Mouse (Mus musculus) urinary bladder, adult 2 months (tissue): Measurements from ENCODE around the gene H2al1d. TPM values are rescaled to one million over a fixed set of nuclear protein-coding genes. Genes with fewer than 3 reads are reported as not detected.
"Not testable (repeated sequence)": the region's sequence is repeated elsewhere in the genome, so short reads cannot be mapped to it uniquely, and the experiment has no call there.

Experiments used
- DNase-seq: peaks from one replicate; pipeline ENCODE4 v3.0.0; 2022; ENCODE audit warnings: low spot score
- polyA plus RNA-seq: library from polyadenylated mRNA; depleted of rRNA; stranded (reverse); fragments of >200 nt; gene quantifications from 2 replicates; pipeline ENCODE4 v1.2.3, GENCODE M21; 2012; rRNA removed

Gene H2al1d
- polyA plus RNA-seq = not detected in 2 replicates

GRCm38 (mm10) chrX:11308524-11308923 is at the start of gene H2al1d:
TSS of gene H2al1d (plus strand) at chrX:11308824.
- not testable (repeated sequence) for DNase-seq

GRCm38 (mm10) chrX:11264918-11265317 is 43.7 kb upstream of the H2al1d start:
- no peak for DNase-seq

GRCm38 (mm10) chrX:11267791-11268190 is 40.8 kb upstream of the H2al1d start:
- DNase-seq = no peak

- DNase-seq = no peak
Observed at GRCm38 (mm10) chrX:11269074-11269473, 39.5 kb upstream of the H2al1d start.

- no peak for DNase-seq
Observed at GRCm38 (mm10) chrX:11273190-11273589, 35.4 kb upstream of the H2al1d start.

- no peak for DNase-seq
Observed at GRCm38 (mm10) chrX:11277083-11277482, 31.5 kb upstream of the H2al1d start.

- no peak for DNase-seq
Observed at GRCm38 (mm10) chrX:11280741-11281140, 27.9 kb upstream of the H2al1d start.

- no peak for DNase-seq
Observed at GRCm38 (mm10) chrX:11288306-11288882, 20.2 kb upstream of the H2al1d start.

GRCm38 (mm10) chrX:11289244-11289643 is 19.4 kb upstream of the H2al1d start:
- DNase-seq = no peak

GRCm38 (mm10) chrX:11298957-11299356 is 9.7 kb upstream of the H2al1d start, which contains the start of gene H2al1a:
TSS of gene H2al1a (plus strand) at chrX:11299257.
- DNase-seq = not testable (repeated sequence)

GRCm38 (mm10) chrX:11302132-11302531 is 6.5 kb upstream of the H2al1d start, which contains the start of gene H2al1b:
TSS of gene H2al1b (plus strand) at chrX:11302432.
- DNase-seq = not testable (repeated sequence)

GRCm38 (mm10) chrX:11305355-11305754 is 3.3 kb upstream of the H2al1d start, which contains the start of gene H2al1c:
TSS of gene H2al1c (plus strand) at chrX:11305655.
- not testable (repeated sequence) for DNase-seq

- DNase-seq = not testable (repeated sequence)
Observed at GRCm38 (mm10) chrX:11311634-11312033, 3.0 kb downstream of the H2al1d start, which contains the start of gene H2al1e. TSS of gene H2al1e (plus strand) at chrX:11311934.

GRCm38 (mm10) chrX:11314858-11315257 is 6.2 kb downstream of the H2al1d start, which contains the start of gene H2al1f:
TSS of gene H2al1f (plus strand) at chrX:11315158.
- DNase-seq = not testable (repeated sequence)

GRCm38 (mm10) chrX:11317956-11318355 is 9.3 kb downstream of the H2al1d start, which contains the start of gene H2al1g:
TSS of gene H2al1g (plus strand) at chrX:11318256.
- not testable (repeated sequence) for DNase-seq

- DNase-seq = not testable (repeated sequence)
Observed at GRCm38 (mm10) chrX:11321192-11321591, 12.6 kb downstream of the H2al1d start, which contains the start of gene H2al1h. TSS of gene H2al1h (plus strand) at chrX:11321492.

- not testable (repeated sequence) for DNase-seq
Observed at GRCm38 (mm10) chrX:11324359-11324758, 15.7 kb downstream of the H2al1d start, which contains the start of gene H2al1i. TSS of gene H2al1i (plus strand) at chrX:11324659.

- DNase-seq = not testable (repeated sequence)
Observed at GRCm38 (mm10) chrX:11327522-11327921, 18.9 kb downstream of the H2al1d start, which contains the start of gene H2al1j. TSS of gene H2al1j (plus strand) at chrX:11327822.

- DNase-seq = no peak
Observed at GRCm38 (mm10) chrX:11345762-11346161, 37.1 kb downstream of the H2al1d start.

GRCm38 (mm10) chrX:11346756-11347155 is 38.1 kb downstream of the H2al1d start:
- no peak for DNase-seq
